14 mouse cellular contexts compared by ENCODE assay signal in genomic region chr14:86936424-86936823, GRCm38 (mm10).
"Had no signal": no experiment of that assay in that cellular context is flagged by ENCODE, and none has a peak within 500 bp of the region (broad histone marks: within the 10 kb centered on the region; RNA-seq: fewer than 3 reads in every experiment).

No protein-coding gene starts in this region.

- H3K9me3 ChIP-seq: limb, embryonic 12.5 days; liver, embryonic 13.5 days; lung, embryonic 15.5 days; midbrain, embryonic 12.5 days had no signal

- DNase-seq: kidney, adult 18-20 months; kidney, postnatal 10 days; kidney, postnatal 4 days; liver; liver, embryonic 13.5 days; liver, postnatal 0 days; right cerebral cortex, adult 18-20 months; right cerebral cortex, postnatal 25 days; thymus, postnatal 4 days had no signal

- H3K27me3 ChIP-seq: limb, embryonic 12.5 days; liver, embryonic 13.5 days; lung, embryonic 15.5 days; midbrain, embryonic 12.5 days had no signal

- H3K27ac ChIP-seq: layer of hippocampus, adult 2 months; limb, embryonic 12.5 days; liver, embryonic 13.5 days; lung, embryonic 15.5 days; midbrain, embryonic 12.5 days; stomach, postnatal 0 days had no signal

- H3K9ac ChIP-seq: limb, embryonic 12.5 days; liver, embryonic 13.5 days; liver, postnatal 0 days; lung, embryonic 15.5 days; midbrain, embryonic 12.5 days had no signal

- H3K36me3 ChIP-seq: limb, embryonic 12.5 days; lung, embryonic 15.5 days; midbrain, embryonic 12.5 days had no signal

- H3K4me1 ChIP-seq: limb, embryonic 12.5 days; liver, embryonic 13.5 days; lung, embryonic 15.5 days; midbrain, embryonic 12.5 days had no signal

- ATAC-seq: liver, postnatal 0 days had no signal

- H3K4me3 ChIP-seq: layer of hippocampus, adult 2 months; limb, embryonic 12.5 days; liver, embryonic 13.5 days; lung, embryonic 15.5 days; midbrain, embryonic 12.5 days had no signal

- H3K4me2 ChIP-seq: limb, embryonic 12.5 days; liver, embryonic 13.5 days; lung, embryonic 15.5 days; midbrain, embryonic 12.5 days had no signal
